21 mouse cellular contexts compared by ENCODE assay signal in genomic region chr12:85292288-85292687, GRCm38 (mm10).
"Had no signal": no experiment of that assay in that cellular context is flagged by ENCODE, and none has a peak within 500 bp of the region (broad histone marks: within the 10 kb centered on the region; RNA-seq: fewer than 3 reads in every experiment).

No protein-coding gene starts in this region.

- H3K27me3 ChIP-seq: hindbrain, embryonic 15.5 days; limb, embryonic 15.5 days had no signal

- H3K36me3 ChIP-seq: heart, embryonic 12.5 days; hindbrain, embryonic 13.5 days; hindbrain, embryonic 15.5 days; limb, embryonic 13.5 days; limb, embryonic 15.5 days; liver, embryonic 12.5 days had no signal

- DNase-seq: forebrain, postnatal 0 days; gastrocnemius, postnatal 14 days; gastrocnemius, postnatal 36 days; heart, adult 2 months; heart, postnatal 14 days; heart, postnatal 36 days; kidney, adult 18-20 months; kidney, postnatal 10 days; layer of hippocampus, adult 9-11 months; layer of hippocampus, postnatal 36 days; left cerebral cortex, postnatal 4 days had no signal

- ATAC-seq: forebrain, postnatal 0 days; hindbrain, postnatal 0 days; intestine, embryonic 16.5 days; liver, embryonic 12.5 days had no signal

- H3K9me3 ChIP-seq: hindbrain, embryonic 15.5 days; limb, embryonic 15.5 days had no signal

- H3K4me3 ChIP-seq: heart, adult 2 months; heart, embryonic 10.5 days; heart, embryonic 12.5 days; hindbrain, embryonic 13.5 days; hindbrain, embryonic 15.5 days; kidney, embryonic 15.5 days; limb, embryonic 13.5 days; limb, embryonic 15.5 days; liver, embryonic 12.5 days had no signal

- H3K4me2 ChIP-seq: heart, embryonic 12.5 days; hindbrain, embryonic 13.5 days; hindbrain, embryonic 15.5 days; limb, embryonic 13.5 days; limb, embryonic 15.5 days; liver, embryonic 12.5 days had no signal

- H3K27ac ChIP-seq: heart, adult 2 months; heart, embryonic 10.5 days; hindbrain, embryonic 13.5 days; hindbrain, embryonic 15.5 days; hindbrain, postnatal 0 days; kidney, embryonic 15.5 days; limb, embryonic 13.5 days; limb, embryonic 15.5 days; liver, embryonic 12.5 days had no signal

- H3K9ac ChIP-seq: forebrain, postnatal 0 days; heart, embryonic 12.5 days; hindbrain, embryonic 13.5 days; hindbrain, embryonic 15.5 days; kidney, embryonic 15.5 days; limb, embryonic 13.5 days; limb, embryonic 15.5 days; liver, embryonic 12.5 days had no signal
